Mouse (Mus musculus): ENCODE results near the gene Dbn1. TPM values are rescaled to one million over a fixed set of nuclear protein-coding genes. Genes with fewer than 3 reads are reported as not detected.
A peak's percentile ranks its signal among the peaks of the same experiment; 100 is the strongest.

The Dbn1 gene
- polyA plus RNA-seq, 1 experiment from 2014 or later, result 43.0 TPM

- H3K36me3 ChIP-seq (ENCODE audit: insufficient read depth, low read length), result no peaks in the 10 kb centered on the region
- no peak overlapping the region; the same call in 1 of the 2 replicates for H3K27ac ChIP-seq (ENCODE audit: low read length)
- TF ChIP-seq CTCF (IDR thresholded peaks at IDR 0.05) (peak; percentile 51), EP300 (IDR thresholded peaks at IDR 0.05) (no peak)
- peak overlapping the region; percentile 34; the same call in 1 of the 2 replicates for H3K9ac ChIP-seq (replicated peaks; ENCODE audit: low read depth)
- DNase-seq (ENCODE audit: low spot score), result peak; percentile 50
- WGBS, result 1% methylated on average over 63 of the region's 103 CpGs
- H3K27me3 ChIP-seq (replicated peaks; ENCODE audit: insufficient read depth, low read length), result peaks cover 7% of the 10 kb centered on the region; the same call in 1 of the 2 replicates
- H3K4me2 ChIP-seq (replicated peaks; ENCODE audit: low read depth, low read length), result peak overlapping the region; percentile 99
- peak; percentile 42 for ATAC-seq
- peak overlapping the region; percentile 56 for H3K4me3 ChIP-seq (ENCODE audit: low read depth, low read length)
- H3K4me1 ChIP-seq (ENCODE audit: insufficient read depth, low read depth, low read length), result peaks cover 14% of the 10 kb centered on the region; the same call in 1 of the 2 replicates
- no peaks in the 10 kb centered on the region for H3K9me3 ChIP-seq (ENCODE audit: low read length)
Observed at GRCm38 (mm10) chr13:55472132-55473022, 15.5 kb downstream of the Dbn1 start.

- Histone ChIP-seq H3K4me2 (replicated peaks; ENCODE audit: low read depth, low read length) (peak overlapping the region; percentile 99), H3K9me3 (ENCODE audit: low read length) (no peaks in the 10 kb centered on the region), H3K4me3 (ENCODE audit: low read depth, low read length) (peak overlapping the region; percentile 56), H3K36me3 (ENCODE audit: insufficient read depth, low read length) (no peaks in the 10 kb centered on the region), H3K9ac (replicated peaks; ENCODE audit: low read depth) (peak overlapping the region; percentile 34; the same call in 1 of the 2 replicates), H3K27ac (ENCODE audit: low read length) (no peak overlapping the region; the same call in 1 of the 2 replicates), H3K4me1 (ENCODE audit: insufficient read depth, low read depth, low read length) (peaks cover 14% of the 10 kb centered on the region; the same call in 1 of the 2 replicates), H3K27me3 (replicated peaks; ENCODE audit: insufficient read depth, low read length) (peaks cover 7% of the 10 kb centered on the region; the same call in 1 of the 2 replicates)
- DNase-seq (ENCODE audit: low spot score), result no peak
- TF ChIP-seq CTCF (IDR thresholded peaks at IDR 0.05), result no peak
- peak; percentile 6; the same call in 1 of the 2 replicates for ATAC-seq
- 2% methylated on average over 30 of the region's 31 CpGs for WGBS
Observed at GRCm38 (mm10) chr13:55471819-55472131, 16.1 kb downstream of the Dbn1 start.

- Histone ChIP-seq H3K27me3 (replicated peaks; ENCODE audit: insufficient read depth, low read length) (peaks cover 7% of the 10 kb centered on the region; the same call in 1 of the 2 replicates), H3K9me3 (ENCODE audit: low read length) (no peaks in the 10 kb centered on the region), H3K27ac (ENCODE audit: low read length) (no peak overlapping the region; the same call in 1 of the 2 replicates), H3K4me1 (ENCODE audit: insufficient read depth, low read depth, low read length) (peaks cover 14% of the 10 kb centered on the region; the same call in 1 of the 2 replicates), H3K9ac (replicated peaks; ENCODE audit: low read depth) (peak overlapping the region; percentile 34; the same call in 1 of the 2 replicates), H3K36me3 (ENCODE audit: insufficient read depth, low read length) (no peaks in the 10 kb centered on the region), H3K4me3 (ENCODE audit: low read depth, low read length) (peak overlapping the region; percentile 56), H3K4me2 (replicated peaks; ENCODE audit: low read depth, low read length) (peak overlapping the region; percentile 99)
- TF ChIP-seq EP300 (IDR thresholded peaks at IDR 0.05) (no peak), CTCF (IDR thresholded peaks at IDR 0.05) (peak; percentile 90)
- 2% methylated on average over 52 of the region's 54 CpGs for WGBS
- DNase-seq (ENCODE audit: low spot score) (peak; percentile 79), ATAC-seq (peak; percentile 77)
Observed at GRCm38 (mm10) chr13:55471156-55471818, 16.6 kb downstream of the Dbn1 start.

GRCm38 (mm10) chr13:55470372-55470771 is 17.5 kb downstream of the Dbn1 start:
- TF ChIP-seq CTCF (IDR thresholded peaks at IDR 0.05), result no peak
- no peak for TF ChIP-seq EP300 (IDR thresholded peaks at IDR 0.05)
- Histone ChIP-seq H3K9ac (replicated peaks; ENCODE audit: low read depth) (no peak overlapping the region), H3K36me3 (ENCODE audit: insufficient read depth, low read length) (no peaks in the 10 kb centered on the region), H3K9me3 (ENCODE audit: low read length) (no peaks in the 10 kb centered on the region), H3K4me1 (ENCODE audit: insufficient read depth, low read depth, low read length) (peaks cover 14% of the 10 kb centered on the region; the same call in 1 of the 2 replicates), H3K4me3 (ENCODE audit: low read depth, low read length) (no peak overlapping the region), H3K27ac (ENCODE audit: low read length) (no peak overlapping the region), H3K27me3 (replicated peaks; ENCODE audit: insufficient read depth, low read length) (peaks cover 7% of the 10 kb centered on the region; the same call in 1 of the 2 replicates), H3K4me2 (replicated peaks; ENCODE audit: low read depth, low read length) (no peak overlapping the region)
- ATAC-seq, result no peak
- WGBS, result 77% methylated on average over 9 of the region's 9 CpGs
- no peak for DNase-seq (ENCODE audit: low spot score)

- no peak overlapping the region for H3K27ac ChIP-seq (ENCODE audit: low read length)
- no peak overlapping the region for H3K9ac ChIP-seq (replicated peaks; ENCODE audit: low read depth)
- H3K4me2 ChIP-seq (replicated peaks; ENCODE audit: low read depth, low read length), result no peak overlapping the region
- H3K36me3 ChIP-seq (ENCODE audit: insufficient read depth, low read length), result no peaks in the 10 kb centered on the region
- H3K9me3 ChIP-seq (ENCODE audit: low read length), result no peaks in the 10 kb centered on the region
- H3K27me3 ChIP-seq (replicated peaks; ENCODE audit: insufficient read depth, low read length), result peaks cover 7% of the 10 kb centered on the region; the same call in 1 of the 2 replicates
- DNase-seq (ENCODE audit: low spot score), result peak; percentile 73
- 42% methylated on average over 13 of the region's 13 CpGs for WGBS
- no peak overlapping the region for H3K4me3 ChIP-seq (ENCODE audit: low read depth, low read length)
- peaks cover 20% of the 10 kb centered on the region for H3K4me1 ChIP-seq (ENCODE audit: insufficient read depth, low read depth, low read length)
- no peak for TF ChIP-seq EP300 (IDR thresholded peaks at IDR 0.05)
- peak; percentile 73 for TF ChIP-seq CTCF (IDR thresholded peaks at IDR 0.05)
- ATAC-seq, result peak; percentile 20; the same call in 1 of the 2 replicates
Observed at GRCm38 (mm10) chr13:55468851-55469560, 18.9 kb downstream of the Dbn1 start.
